Mouse (Mus musculus) lung, adult 2 months (tissue): ENCODE results near the gene Gm9999.

Experiments used
- CTCF ChIP-seq: fragments of 200-500 bp; IDR thresholded peaks from 2 replicates; pipeline ENCODE4 v1.5.1; 2011; ENCODE audit warnings: mild to moderate bottlenecking, low read length, control low read depth; ENCODE audit not compliant: insufficient read depth
- POLR2A ChIP-seq: fragments of 200-500 bp; IDR thresholded peaks from 2 replicates; pipeline ENCODE4 v1.6.1; 2011; ENCODE audit warnings: low read depth, mild to moderate bottlenecking, control low read depth, low read length, borderline replicate concordance; ENCODE audit errors: extremely low read depth

GRCm38 (mm10) chr7:47017146-47017545 lies 33.8 kb downstream of the Gm9999 start:
- no peak for TF ChIP-seq CTCF
- TF ChIP-seq POLR2A = no peak
